Mouse (Mus musculus): ENCODE data around the gene Unc13a. TPM values are rescaled to one million over a fixed set of nuclear protein-coding genes. Genes with fewer than 3 reads are reported as not detected.
A peak's percentile ranks its signal among the peaks of the same experiment; 100 is the strongest.

Gene Unc13a
- polyA plus RNA-seq, 1 experiment from 2014 or later = 18.9 TPM

Small RNA genes within 50 kb of the gene (microRNA-seq; reads per million reads assigned to microRNA genes)
- 2.5 reads per million, percentile 17 among the genes with 10 or more reads in this experiment for gene Mir6769b

Other genes starting within 250 kb of the Unc13a start
- 119 and 133 TPM in 2 replicates for gene Abhd8, start 208.1 kb downstream of the Unc13a start, polyA plus RNA-seq (2014; fragmentation: Nextera tagmentation; extraction: Ambion mirVana)
- 199 and 222 TPM in 2 replicates for gene Mrpl34, start 206.8 kb downstream of the Unc13a start, polyA plus RNA-seq (2014; fragmentation: Nextera tagmentation; extraction: Ambion mirVana)
- gene Dda1, start 202.6 kb downstream of the Unc13a start, polyA plus RNA-seq (2014; fragmentation: Nextera tagmentation; extraction: Ambion mirVana) = 213 and 233 TPM in 2 replicates
- 7.7 and 9.4 TPM in 2 replicates for gene Ano8, start 185.8 kb downstream of the Unc13a start, polyA plus RNA-seq (2014; fragmentation: Nextera tagmentation; extraction: Ambion mirVana)
- 4.9 and 5.2 TPM in 2 replicates for gene Gtpbp3, start 183.7 kb downstream of the Unc13a start, polyA plus RNA-seq (2014; fragmentation: Nextera tagmentation; extraction: Ambion mirVana)
- gene Plvap, start 160.0 kb downstream of the Unc13a start, polyA plus RNA-seq (2014; fragmentation: Nextera tagmentation; extraction: Ambion mirVana) = 3.6 and 4.1 TPM in 2 replicates
- not detected in 2 replicates for gene Ccdc194, start 146.0 kb downstream of the Unc13a start, polyA plus RNA-seq (2014; fragmentation: Nextera tagmentation; extraction: Ambion mirVana)
- 0.86 and 7.9 TPM in 2 replicates for gene Bst2, start 134.3 kb downstream of the Unc13a start, polyA plus RNA-seq (2014; fragmentation: Nextera tagmentation; extraction: Ambion mirVana)
- 54.6 and 61.5 TPM in 2 replicates for gene Mvb12a, start 128.8 kb downstream of the Unc13a start, polyA plus RNA-seq (2014; fragmentation: Nextera tagmentation; extraction: Ambion mirVana)
- not detected in 2 replicates for gene Tmem221, start 112.9 kb downstream of the Unc13a start, polyA plus RNA-seq (2014; fragmentation: Nextera tagmentation; extraction: Ambion mirVana)
- gene Nxnl1, start 105.2 kb downstream of the Unc13a start, polyA plus RNA-seq (2014; fragmentation: Nextera tagmentation; extraction: Ambion mirVana) = not detected in 2 replicates
- 33.5 and 41.6 TPM in 2 replicates for gene Slc27a1, start 102.9 kb downstream of the Unc13a start, polyA plus RNA-seq (2014; fragmentation: Nextera tagmentation; extraction: Ambion mirVana)
- 241 and 269 TPM in 2 replicates for gene Pgls, start 79.6 kb downstream of the Unc13a start, polyA plus RNA-seq (2014; fragmentation: Nextera tagmentation; extraction: Ambion mirVana)
- gene Fam129c, start 74.1 kb downstream of the Unc13a start, polyA plus RNA-seq (2014; fragmentation: Nextera tagmentation; extraction: Ambion mirVana) = 6.3 and 8.5 TPM in 2 replicates
- gene Colgalt1, start 60.8 kb downstream of the Unc13a start, polyA plus RNA-seq (2014; fragmentation: Nextera tagmentation; extraction: Ambion mirVana) = 60.4 and 70.3 TPM in 2 replicates
- 2.5 and 3.6 TPM in 2 replicates for gene Jak3, start 4.5 kb upstream of the Unc13a start, polyA plus RNA-seq (2014; fragmentation: Nextera tagmentation; extraction: Ambion mirVana)
- 0.89 TPM in 1 of 2 replicates, not detected in the other for gene Insl3, start 17.5 kb upstream of the Unc13a start, polyA plus RNA-seq (2014; fragmentation: Nextera tagmentation; extraction: Ambion mirVana)
- 0.11 and 0.20 TPM in 2 replicates for gene B3gnt3, start 30.0 kb upstream of the Unc13a start, polyA plus RNA-seq (2014; fragmentation: Nextera tagmentation; extraction: Ambion mirVana)
- 66.5 and 74.6 TPM in 2 replicates for gene Fcho1, start 54.0 kb upstream of the Unc13a start, polyA plus RNA-seq (2014; fragmentation: Nextera tagmentation; extraction: Ambion mirVana)
- gene Zfp709, start 210.3 kb upstream of the Unc13a start, polyA plus RNA-seq (2014; fragmentation: Nextera tagmentation; extraction: Ambion mirVana) = 9.8 and 12.6 TPM in 2 replicates
- gene Zfp882, start 236.9 kb upstream of the Unc13a start, polyA plus RNA-seq (2014; fragmentation: Nextera tagmentation; extraction: Ambion mirVana) = 18.8 and 19.4 TPM in 2 replicates
- 36.9 and 42.3 TPM in 2 replicates for gene Zfp617, start 236.9 kb upstream of the Unc13a start, polyA plus RNA-seq (2014; fragmentation: Nextera tagmentation; extraction: Ambion mirVana)

Measured in midbrain, embryonic 14.5 days (tissue).